Mouse (Mus musculus): ENCODE results near the gene Mroh3. TPM values are rescaled to one million over a fixed set of nuclear protein-coding genes. Genes with fewer than 3 reads are reported as not detected.
A peak's percentile ranks its signal among the peaks of the same experiment; 100 is the strongest.

Gene Mroh3
- polyA plus RNA-seq, 1 experiment from 2014 or later, result not detected

DNA sequence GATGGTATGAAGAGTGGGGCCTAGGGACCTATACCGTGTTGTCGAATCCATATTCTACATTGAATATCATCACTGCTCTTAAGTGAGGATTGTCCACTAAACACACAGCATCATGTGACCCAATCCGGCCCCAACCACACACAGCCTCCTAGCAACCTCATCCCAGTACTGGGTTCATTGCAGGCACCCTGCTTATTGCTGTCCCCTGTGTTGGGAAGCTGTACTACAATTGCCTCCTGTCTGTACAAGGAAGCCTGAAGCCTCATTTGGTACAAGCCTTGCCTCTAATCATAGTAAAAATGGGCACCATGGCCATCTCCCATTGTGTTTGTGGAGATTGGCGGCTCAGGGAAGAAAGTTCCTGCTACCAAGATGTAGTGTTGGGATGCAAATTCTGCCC lies 56.3 kb downstream of the Mroh3 start:
- H3K4me3 ChIP-seq (ENCODE audit: inconsistent target), result no peak overlapping the region
- 95% methylated on average over 4 of the region's 4 CpGs for WGBS (ENCODE audit: missing documents)
- H3K27ac ChIP-seq, result no peak overlapping the region
- no peaks in the 10 kb centered on the region for H3K79me2 ChIP-seq (ENCODE audit: inconsistent target)
- H3K36me3 ChIP-seq (ENCODE audit: inconsistent target), result peaks cover 78% of the 10 kb centered on the region

- no peak overlapping the region for H3K27ac ChIP-seq
- no peak overlapping the region for H3K4me3 ChIP-seq (ENCODE audit: inconsistent target)
- peaks cover 79% of the 10 kb centered on the region for H3K36me3 ChIP-seq (ENCODE audit: inconsistent target)
- WGBS (ENCODE audit: missing documents), result 69% methylated on average over 4 of the region's 8 CpGs
- H3K79me2 ChIP-seq (ENCODE audit: inconsistent target), result no peaks in the 10 kb centered on the region
Measured at GRCm38 (mm10) chr1:136151371-136151770, 61.3 kb downstream of the Mroh3 start.

DNA sequence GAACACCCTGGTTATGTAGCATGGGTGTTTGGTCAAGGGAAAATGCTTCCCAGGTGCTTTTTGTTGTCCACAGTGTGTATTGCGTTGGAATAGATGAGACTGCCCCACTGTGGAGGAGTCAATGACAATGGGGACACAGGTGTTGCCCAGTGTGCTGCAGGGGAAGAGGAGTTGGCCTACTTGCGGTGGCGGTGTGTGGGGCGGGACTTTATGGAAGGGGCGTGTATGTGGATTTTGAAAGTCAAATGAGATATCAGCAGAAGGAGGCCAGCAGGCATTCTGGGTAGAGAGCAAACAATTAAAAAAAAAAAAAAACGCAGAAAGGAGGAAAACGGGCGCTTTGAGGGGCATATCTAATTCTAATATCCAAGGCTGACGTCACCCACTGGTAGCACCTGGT lies 62.9 kb downstream of the Mroh3 start:
- H3K79me2 ChIP-seq (ENCODE audit: inconsistent target), result peaks cover 2% of the 10 kb centered on the region; the same call in 1 of the 2 replicates
- 94% methylated on average over 8 of the region's 9 CpGs for WGBS (ENCODE audit: missing documents)
- peaks cover 69% of the 10 kb centered on the region for H3K36me3 ChIP-seq (ENCODE audit: inconsistent target)
- H3K27ac ChIP-seq, result no peak overlapping the region
- no peak overlapping the region for H3K4me3 ChIP-seq (ENCODE audit: inconsistent target)

- Histone ChIP-seq H3K36me3 (ENCODE audit: inconsistent target) (peaks cover 21% of the 10 kb centered on the region; the same call in 1 of the 2 replicates), H3K79me2 (ENCODE audit: inconsistent target) (peaks cover 45% of the 10 kb centered on the region), H3K27ac (no peak overlapping the region), H3K4me3 (ENCODE audit: inconsistent target) (no peak overlapping the region)
- 95% methylated on average over 10 of the region's 10 CpGs for WGBS (ENCODE audit: missing documents)
Measured at GRCm38 (mm10) chr1:136143514-136143913, 69.1 kb downstream of the Mroh3 start.

DNA sequence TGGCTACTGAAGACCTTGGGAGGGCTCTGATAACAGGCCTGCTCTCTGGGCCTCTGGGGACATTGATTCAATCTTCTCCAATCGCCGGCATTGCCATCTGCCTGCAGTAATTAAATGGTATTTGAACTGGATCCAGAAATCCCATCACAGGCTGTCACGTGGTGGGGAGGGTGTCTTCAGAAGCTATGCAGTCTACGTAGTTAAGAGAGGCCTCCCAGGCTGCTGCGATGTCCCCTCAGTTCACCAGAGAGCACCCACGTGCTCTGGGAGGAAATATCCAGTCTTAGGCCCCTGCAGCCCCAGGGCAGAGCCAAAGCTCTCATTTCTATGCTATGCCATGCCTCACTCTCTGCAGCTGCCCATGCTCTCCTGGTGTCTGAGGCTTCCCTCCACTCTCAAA lies 70.3 kb downstream of the Mroh3 start:
- H3K4me3 ChIP-seq (ENCODE audit: inconsistent target), result no peak overlapping the region

GRCm38 (mm10) chr1:136141176-136141950 lies 71.3 kb downstream of the Mroh3 start:
- Histone ChIP-seq H3K79me2 (ENCODE audit: inconsistent target) (peaks cover 52% of the 10 kb centered on the region), H3K36me3 (ENCODE audit: inconsistent target) (peaks cover 4% of the 10 kb centered on the region; the same call in 1 of the 2 replicates), H3K27ac (peak overlapping the region; percentile 93), H3K4me3 (ENCODE audit: inconsistent target) (0 out of 2 replicates have a peak overlapping the region, but pooled peaks have one; percentile 17)
- WGBS (ENCODE audit: missing documents), result 37% methylated on average over 11 of the region's 11 CpGs

More for the DNA sequence above, 70.3 kb downstream of the Mroh3 start:
- H3K36me3 ChIP-seq (ENCODE audit: inconsistent target), result peaks cover 10% of the 10 kb centered on the region; the same call in 1 of the 2 replicates
- 94% methylated on average over 6 of the region's 6 CpGs for WGBS (ENCODE audit: missing documents)
- peak overlapping the region; percentile 93 for H3K27ac ChIP-seq
- peaks cover 46% of the 10 kb centered on the region for H3K79me2 ChIP-seq (ENCODE audit: inconsistent target)

- peak overlapping the region; percentile 27 for H3K4me3 ChIP-seq (ENCODE audit: inconsistent target)
- H3K27ac ChIP-seq, result peak overlapping the region; percentile 93
- peaks cover 4% of the 10 kb centered on the region; the same call in 1 of the 2 replicates for H3K36me3 ChIP-seq (ENCODE audit: inconsistent target)
- H3K79me2 ChIP-seq (ENCODE audit: inconsistent target), result peaks cover 64% of the 10 kb centered on the region
- WGBS (ENCODE audit: missing documents), result under 1% methylated on average over 30 of the region's 32 CpGs
Measured at GRCm38 (mm10) chr1:136139990-136140640, 72.5 kb downstream of the Mroh3 start.

DNA sequence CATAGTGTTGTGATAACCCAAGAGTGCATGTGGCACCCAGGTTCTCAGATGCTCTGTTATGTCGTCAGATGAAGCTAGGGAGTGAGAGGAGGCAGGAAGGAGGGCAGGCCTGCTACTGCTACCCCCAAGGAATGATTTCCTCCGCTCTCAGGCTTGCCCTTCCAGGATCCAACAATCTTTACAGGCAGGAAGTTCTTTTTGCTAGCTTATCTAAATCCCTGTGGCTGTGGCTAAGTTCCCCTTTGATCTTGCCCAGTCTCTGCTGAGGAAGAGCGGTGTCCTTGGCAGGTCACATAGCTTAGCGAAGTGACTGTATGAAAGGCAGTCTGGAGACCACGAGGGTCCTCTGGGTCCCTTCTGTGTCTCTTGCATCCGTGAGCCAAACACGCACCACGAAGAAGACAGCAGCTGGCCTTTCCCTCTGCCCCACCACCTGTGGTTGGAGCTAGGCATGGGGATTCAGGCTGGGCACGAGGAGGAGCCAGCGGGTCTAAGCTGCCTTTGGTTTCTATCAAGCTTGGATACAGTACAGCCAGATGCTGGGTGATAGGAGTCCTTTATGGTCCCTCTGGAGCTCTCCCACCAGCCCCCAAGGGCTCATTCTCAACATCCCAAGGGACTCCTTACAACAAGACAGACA lies 74.3 kb downstream of the Mroh3 start:
- H3K79me2 ChIP-seq (ENCODE audit: inconsistent target), result peaks cover 61% of the 10 kb centered on the region
- 53% methylated on average over 10 of the region's 10 CpGs for WGBS (ENCODE audit: missing documents)
- H3K36me3 ChIP-seq (ENCODE audit: inconsistent target), result no peaks in the 10 kb centered on the region
- H3K4me3 ChIP-seq (ENCODE audit: inconsistent target), result no peak overlapping the region
- peak overlapping the region; percentile 93 for H3K27ac ChIP-seq

DNA sequence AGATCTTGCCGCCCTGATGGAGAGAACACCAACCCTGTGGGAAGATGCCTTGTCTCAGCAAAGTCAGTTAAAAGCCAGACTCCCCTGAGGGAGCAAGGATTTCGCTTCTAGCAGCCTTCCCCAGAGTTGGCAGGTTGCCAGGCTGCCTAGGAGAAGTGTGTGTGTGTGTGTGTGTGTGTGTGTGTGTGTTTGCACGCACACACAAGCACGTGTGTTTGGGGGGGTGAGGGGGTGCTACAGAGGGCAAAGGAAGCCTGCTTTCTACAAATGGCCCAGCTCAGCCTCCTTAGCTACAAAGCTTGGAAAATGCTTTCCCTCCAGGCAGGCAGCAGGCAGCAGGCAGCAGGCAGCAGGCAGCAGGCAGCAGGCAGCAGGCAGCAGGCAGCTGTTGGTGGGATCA lies 75.1 kb downstream of the Mroh3 start:
- peak overlapping the region; percentile 93 for H3K27ac ChIP-seq
- no peak overlapping the region for H3K4me3 ChIP-seq (ENCODE audit: inconsistent target)
- 6% methylated on average over 4 of the region's 4 CpGs for WGBS (ENCODE audit: missing documents)
- H3K36me3 ChIP-seq (ENCODE audit: inconsistent target), result no peaks in the 10 kb centered on the region
- peaks cover 61% of the 10 kb centered on the region for H3K79me2 ChIP-seq (ENCODE audit: inconsistent target)

GRCm38 (mm10) chr1:136137071-136137531 lies 75.5 kb downstream of the Mroh3 start:
- H3K36me3 ChIP-seq (ENCODE audit: inconsistent target), result no peaks in the 10 kb centered on the region
- H3K79me2 ChIP-seq (ENCODE audit: inconsistent target), result peaks cover 61% of the 10 kb centered on the region
- no peak overlapping the region for H3K4me3 ChIP-seq (ENCODE audit: inconsistent target)
- peak overlapping the region; percentile 93 for H3K27ac ChIP-seq
- 19% methylated on average over 7 of the region's 7 CpGs for WGBS (ENCODE audit: missing documents)

DNA sequence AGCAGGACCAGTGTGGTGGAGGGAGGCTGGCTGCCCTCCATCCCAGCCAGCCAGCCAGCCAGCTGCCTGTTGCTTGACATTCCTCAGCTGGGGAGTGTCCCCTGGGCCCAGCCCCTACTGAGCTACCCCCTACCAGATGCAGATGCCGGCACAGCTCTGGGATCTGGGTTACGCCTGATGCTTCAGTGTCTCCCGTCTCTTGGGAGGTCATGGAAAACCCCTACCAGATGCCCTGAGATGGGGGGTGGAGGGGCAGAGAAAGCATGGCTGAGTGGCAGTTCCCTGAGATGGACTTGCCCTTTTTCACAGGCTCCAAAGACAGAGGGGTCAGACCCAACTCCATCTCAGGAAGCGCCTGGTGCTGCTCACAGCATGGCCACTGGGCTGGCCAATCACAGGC lies 76.1 kb downstream of the Mroh3 start:
- peak overlapping the region; percentile 93 for H3K27ac ChIP-seq
- H3K4me3 ChIP-seq (ENCODE audit: inconsistent target), result no peak overlapping the region
- WGBS (ENCODE audit: missing documents), result 86% methylated on average over 4 of the region's 4 CpGs
- H3K79me2 ChIP-seq (ENCODE audit: inconsistent target), result peaks cover 62% of the 10 kb centered on the region
- no peaks in the 10 kb centered on the region for H3K36me3 ChIP-seq (ENCODE audit: inconsistent target)

GRCm38 (mm10) chr1:136135777-136136444 lies 76.7 kb downstream of the Mroh3 start:
- WGBS (ENCODE audit: missing documents), result 64% methylated on average over 5 of the region's 6 CpGs
- H3K27ac ChIP-seq, result peak overlapping the region; percentile 93
- no peaks in the 10 kb centered on the region for H3K36me3 ChIP-seq (ENCODE audit: inconsistent target)
- H3K79me2 ChIP-seq (ENCODE audit: inconsistent target), result peaks cover 62% of the 10 kb centered on the region
- no peak overlapping the region for H3K4me3 ChIP-seq (ENCODE audit: inconsistent target)

- Histone ChIP-seq H3K27ac (peak overlapping the region; percentile 93), H3K4me3 (ENCODE audit: inconsistent target) (no peak overlapping the region), H3K79me2 (ENCODE audit: inconsistent target) (peaks cover 62% of the 10 kb centered on the region), H3K36me3 (ENCODE audit: inconsistent target) (no peaks in the 10 kb centered on the region)
- WGBS (ENCODE audit: missing documents), result 0% methylated on average over 1 of the region's 1 CpGs
Measured at GRCm38 (mm10) chr1:136135046-136135445, 77.6 kb downstream of the Mroh3 start.

- Histone ChIP-seq H3K36me3 (ENCODE audit: inconsistent target) (no peaks in the 10 kb centered on the region), H3K79me2 (ENCODE audit: inconsistent target) (peaks cover 59% of the 10 kb centered on the region), H3K27ac (peak overlapping the region; percentile 93), H3K4me3 (ENCODE audit: inconsistent target) (no peak overlapping the region)
- WGBS (ENCODE audit: missing documents), result 19% methylated on average over 2 of the region's 2 CpGs
Measured at GRCm38 (mm10) chr1:136134547-136134946, 78.1 kb downstream of the Mroh3 start.
